Mouse (Mus musculus): ENCODE measurements around the gene Kmt2e. TPM values are rescaled to one million over a fixed set of nuclear protein-coding genes. Genes with fewer than 3 reads are reported as not detected.

Kmt2e gene
- polyA plus RNA-seq, 1 experiment, result 315 TPM

- H3K27ac ChIP-seq (ENCODE audit: insufficient read depth, low read depth, low read length), result no peak overlapping the region
- H3K4me1 ChIP-seq (ENCODE audit: control insufficient read depth, insufficient read depth, low read length), result no peaks in the 10 kb centered on the region
- H3K4me3 ChIP-seq (ENCODE audit: insufficient read depth, low read depth, low read length), result no peak overlapping the region
- TF ChIP-seq CTCF (IDR thresholded peaks at IDR 0.05; ENCODE audit: insufficient read depth, low read depth, low read length) (no peak), POLR2A (IDR thresholded peaks at IDR 0.05; ENCODE audit: insufficient read depth, low read depth, low read length) (no peak)
- WGBS, result 88% methylated on average over 5 of the region's 5 CpGs
These were observed 40.4 kb upstream of the Kmt2e start for GRCm38 (mm10) chr5:23393870-23394269.

GRCm38 (mm10) chr5:23394366-23395145, 39.7 kb upstream of the Kmt2e start:
- TF ChIP-seq CTCF (IDR thresholded peaks at IDR 0.05; ENCODE audit: insufficient read depth, low read depth, low read length), result no peak
- TF ChIP-seq POLR2A (IDR thresholded peaks at IDR 0.05; ENCODE audit: insufficient read depth, low read depth, low read length), result no peak
- WGBS, result 58% methylated on average over 3 of the region's 3 CpGs
- H3K4me1 ChIP-seq (ENCODE audit: control insufficient read depth, insufficient read depth, low read length), result no peaks in the 10 kb centered on the region
- no peak overlapping the region for H3K27ac ChIP-seq (ENCODE audit: insufficient read depth, low read depth, low read length)
- no peak overlapping the region for H3K4me3 ChIP-seq (ENCODE audit: insufficient read depth, low read depth, low read length)

- Histone ChIP-seq H3K27ac (ENCODE audit: insufficient read depth, low read depth, low read length) (no peak overlapping the region), H3K4me1 (ENCODE audit: control insufficient read depth, insufficient read depth, low read length) (peaks cover 5% of the 10 kb centered on the region), H3K4me3 (ENCODE audit: insufficient read depth, low read depth, low read length) (no peak overlapping the region)
- WGBS, result 75% methylated on average over 3 of the region's 3 CpGs
- TF ChIP-seq CTCF (IDR thresholded peaks at IDR 0.05; ENCODE audit: insufficient read depth, low read depth, low read length) (no peak), POLR2A (IDR thresholded peaks at IDR 0.05; ENCODE audit: insufficient read depth, low read depth, low read length) (no peak)
These were observed 38.5 kb upstream of the Kmt2e start for GRCm38 (mm10) chr5:23395721-23396120.

- H3K4me3 ChIP-seq (ENCODE audit: insufficient read depth, low read depth, low read length), result no peak overlapping the region
- WGBS, result 87% methylated on average over 3 of the region's 3 CpGs
- peaks cover 10% of the 10 kb centered on the region for H3K4me1 ChIP-seq (ENCODE audit: control insufficient read depth, insufficient read depth, low read length)
- H3K27ac ChIP-seq (ENCODE audit: insufficient read depth, low read depth, low read length), result no peak overlapping the region
- TF ChIP-seq POLR2A (IDR thresholded peaks at IDR 0.05; ENCODE audit: insufficient read depth, low read depth, low read length) (no peak), CTCF (IDR thresholded peaks at IDR 0.05; ENCODE audit: insufficient read depth, low read depth, low read length) (no peak)
These were observed 37.5 kb upstream of the Kmt2e start for GRCm38 (mm10) chr5:23396756-23397155.

- H3K4me1 ChIP-seq (ENCODE audit: control insufficient read depth, insufficient read depth, low read length), result peaks cover 14% of the 10 kb centered on the region
- H3K27ac ChIP-seq (ENCODE audit: insufficient read depth, low read depth, low read length), result no peak overlapping the region
- no peak overlapping the region for H3K4me3 ChIP-seq (ENCODE audit: insufficient read depth, low read depth, low read length)
- 81% methylated on average over 3 of the region's 3 CpGs for WGBS
- TF ChIP-seq CTCF (IDR thresholded peaks at IDR 0.05; ENCODE audit: insufficient read depth, low read depth, low read length) (no peak), POLR2A (IDR thresholded peaks at IDR 0.05; ENCODE audit: insufficient read depth, low read depth, low read length) (no peak)
These were observed 34.1 kb upstream of the Kmt2e start for GRCm38 (mm10) chr5:23400156-23400555.

- no peak overlapping the region for H3K27ac ChIP-seq (ENCODE audit: insufficient read depth, low read depth, low read length)
- peaks cover 14% of the 10 kb centered on the region for H3K4me1 ChIP-seq (ENCODE audit: control insufficient read depth, insufficient read depth, low read length)
- TF ChIP-seq CTCF (IDR thresholded peaks at IDR 0.05; ENCODE audit: insufficient read depth, low read depth, low read length) (no peak), POLR2A (IDR thresholded peaks at IDR 0.05; ENCODE audit: insufficient read depth, low read depth, low read length) (no peak)
- WGBS, result 93% methylated on average over 3 of the region's 3 CpGs
- no peak overlapping the region for H3K4me3 ChIP-seq (ENCODE audit: insufficient read depth, low read depth, low read length)
These were observed 33.4 kb upstream of the Kmt2e start for GRCm38 (mm10) chr5:23400868-23401267.

- WGBS, result 56% methylated on average over 9 of the region's 9 CpGs
- no peak overlapping the region; the same call in 1 of the 2 replicates for H3K27ac ChIP-seq (ENCODE audit: insufficient read depth, low read depth, low read length)
- H3K4me1 ChIP-seq (ENCODE audit: control insufficient read depth, insufficient read depth, low read length), result peaks cover 14% of the 10 kb centered on the region
- TF ChIP-seq CTCF (IDR thresholded peaks at IDR 0.05; ENCODE audit: insufficient read depth, low read depth, low read length) (no peak), POLR2A (IDR thresholded peaks at IDR 0.05; ENCODE audit: insufficient read depth, low read depth, low read length) (no peak)
- H3K4me3 ChIP-seq (ENCODE audit: insufficient read depth, low read depth, low read length), result no peak overlapping the region
These were observed 32.9 kb upstream of the Kmt2e start for GRCm38 (mm10) chr5:23401368-23401767.

- no peak for TF ChIP-seq POLR2A (IDR thresholded peaks at IDR 0.05; ENCODE audit: insufficient read depth, low read depth, low read length)
- no peak for TF ChIP-seq CTCF (IDR thresholded peaks at IDR 0.05; ENCODE audit: insufficient read depth, low read depth, low read length)
- H3K27ac ChIP-seq (ENCODE audit: insufficient read depth, low read depth, low read length), result 0 out of 2 replicates have a peak overlapping the region, but pooled peaks have one; percentile 10
- 4% methylated on average over 2 of the region's 2 CpGs for WGBS
These were observed 32.2 kb upstream of the Kmt2e start for GRCm38 (mm10) chr5:23401999-23402398.

GRCm38 (mm10) chr5:23403161-23403560, 31.1 kb upstream of the Kmt2e start:
- Histone ChIP-seq H3K4me1 (ENCODE audit: control insufficient read depth, insufficient read depth, low read length) (peaks cover 14% of the 10 kb centered on the region), H3K27ac (ENCODE audit: insufficient read depth, low read depth, low read length) (peak overlapping the region; percentile 86), H3K4me3 (ENCODE audit: insufficient read depth, low read depth, low read length) (no peak overlapping the region)
- 75% methylated on average over 11 of the region's 11 CpGs for whole genome bisulfite sequencing
- no peak for TF ChIP-seq POLR2A (IDR thresholded peaks at IDR 0.05; ENCODE audit: insufficient read depth, low read depth, low read length)
- TF ChIP-seq CTCF (IDR thresholded peaks at IDR 0.05; ENCODE audit: insufficient read depth, low read depth, low read length), result no peak

More at GRCm38 (mm10) chr5:23401999-23402398, 32.2 kb upstream of the Kmt2e start:
- H3K4me1 ChIP-seq (ENCODE audit: control insufficient read depth, insufficient read depth, low read length), result peaks cover 14% of the 10 kb centered on the region
- H3K4me3 ChIP-seq (ENCODE audit: insufficient read depth, low read depth, low read length), result no peak overlapping the region

Data from olfactory bulb, adult 2 months (tissue).